In the genomic region with DNA sequence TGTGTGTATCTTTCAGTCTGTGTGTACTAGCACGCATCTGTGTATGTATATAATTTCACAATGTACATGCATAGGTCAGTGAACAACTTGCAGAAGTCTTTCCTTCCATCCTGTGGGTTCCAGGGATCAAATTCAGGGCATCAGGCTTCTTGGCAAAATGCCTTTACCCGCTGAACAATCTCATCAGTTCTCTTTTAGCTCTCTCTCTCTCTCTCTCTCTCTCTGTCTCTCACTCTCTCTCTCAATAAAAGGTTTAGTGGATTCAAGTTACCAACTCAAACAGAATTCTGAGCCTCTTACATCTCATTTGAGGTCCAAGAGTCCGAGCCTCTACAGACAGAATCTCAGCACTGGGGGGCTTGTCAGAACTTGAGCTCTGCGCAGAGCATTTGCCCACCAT, we compare ENCODE assay signal across 9 mouse cellular contexts.
DNase-seq lines count a peak whose midpoint lies in the region; ATAC-seq and TF ChIP-seq lines count a peak whose summit lies in the region.
"Had no signal": no experiment of that assay in that cellular context is flagged by ENCODE, and none has a peak within 500 bp of the region (broad histone marks: within the 10 kb centered on the region; RNA-seq: fewer than 3 reads in every experiment).

No protein-coding gene starts in this region.

- WGBS in kidney, adult 2 months = 78% methylated on average over 4 of the region's 4 CpGs
- 70% methylated on average over 4 of the region's 4 CpGs for WGBS in embryonic facial prominence, embryonic 10.5 days
- 57% methylated on average over 4 of the region's 4 CpGs for WGBS in hindbrain, embryonic 11.5 days

- 0 out of 2 replicates have a peak, but pooled peaks cover 5% of the 10 kb centered on the region for H3K9me3 ChIP-seq in embryonic facial prominence, embryonic 10.5 days
- no peaks in the 10 kb centered on the region for H3K9me3 ChIP-seq in hindbrain, embryonic 11.5 days (ENCODE audit: control insufficient read depth, low read length)
- H3K9me3 ChIP-seq: liver, embryonic 15.5 days had no signal

- TF ChIP-seq POLR2A in kidney, adult 2 months (IDR thresholded peaks at IDR 0.05; ENCODE audit: low read depth, low read length) = no peak
- no peak for TF ChIP-seq POLR2A in myocyte (IDR thresholded peaks at IDR 0.05; ENCODE audit: insufficient read length, low read depth)

- DNase-seq in kidney, adult 2 months = no peak
- no peak for DNase-seq in kidney, adult 11 months
- DNase-seq in embryonic facial prominence, embryonic 10.5 days (ENCODE audit: low spot score) = no peak
- DNase-seq in hindbrain, embryonic 11.5 days (ENCODE audit: low spot score) = no peak
- no peak for DNase-seq in urinary bladder, adult 18-20 months (ENCODE audit: low spot score in 2 of 2)
- DNase-seq in layer of hippocampus, adult 2 months (ENCODE audit: low spot score in 2 of 2) = no peak
- DNase-seq in layer of hippocampus, adult 11-12 months (ENCODE audit: low spot score) = no peak

- no peak for TF ChIP-seq CTCF in kidney, adult 2 months (conservative IDR thresholded peaks at IDR 0.05; ENCODE audit: insufficient read depth, insufficient read length, low read depth, low read length)
- TF ChIP-seq CTCF in layer of hippocampus, adult 2 months (conservative IDR thresholded peaks at IDR 0.05) = no peak

- no peaks in the 10 kb centered on the region for H3K79me2 ChIP-seq in myocyte (ENCODE audit: control insufficient read depth, insufficient read depth)

- H3K4me3 ChIP-seq in kidney, adult 2 months (ENCODE audit: insufficient read depth, low read depth, low read length) = no peak overlapping the region
- no peak overlapping the region for H3K4me3 ChIP-seq in embryonic facial prominence, embryonic 10.5 days
- H3K4me3 ChIP-seq in hindbrain, embryonic 11.5 days (ENCODE audit: low read depth, low read length) = no peak overlapping the region
- H3K4me3 ChIP-seq in myocyte = no peak overlapping the region
- H3K4me3 ChIP-seq in layer of hippocampus, adult 2 months = no peak overlapping the region
- H3K4me3 ChIP-seq: liver, embryonic 15.5 days had no signal

- H3ac ChIP-seq in myocyte (ENCODE audit: control insufficient read depth, insufficient read length) = no peak overlapping the region

- H3K4me2 ChIP-seq in hindbrain, embryonic 11.5 days (replicated peaks; ENCODE audit: low read depth, low read length) = no peak overlapping the region
- peak overlapping the region; percentile 52 for H3K4me2 ChIP-seq in myocyte (ENCODE audit: low read depth)
- H3K4me2 ChIP-seq: liver, embryonic 15.5 days had no signal

- peak overlapping the region; percentile 53; the same call in 1 of the 2 replicates for H3K27ac ChIP-seq in kidney, adult 2 months (ENCODE audit: insufficient read depth, low read depth, low read length)
- H3K27ac ChIP-seq in embryonic facial prominence, embryonic 10.5 days (replicated peaks) = peak overlapping the region; percentile 84
- H3K27ac ChIP-seq in hindbrain, embryonic 11.5 days (ENCODE audit: low read depth, low read length) = peak overlapping the region; percentile 67; the same call in 1 of the 2 replicates
- H3K27ac ChIP-seq in layer of hippocampus, adult 2 months = no peak overlapping the region
- H3K27ac ChIP-seq: liver, embryonic 15.5 days had no signal

- H3K27me3 ChIP-seq in kidney, adult 2 months (replicated peaks; ENCODE audit: control insufficient read depth, insufficient read depth, low read length) = no peaks in the 10 kb centered on the region
- no peaks in the 10 kb centered on the region for H3K27me3 ChIP-seq in embryonic facial prominence, embryonic 10.5 days (replicated peaks; ENCODE audit: low read depth, poor library complexity, severe bottlenecking)
- no peaks in the 10 kb centered on the region for H3K27me3 ChIP-seq in hindbrain, embryonic 11.5 days (ENCODE audit: control insufficient read depth, insufficient read depth, low read length)
- no peaks in the 10 kb centered on the region for H3K27me3 ChIP-seq in myocyte (ENCODE audit: control insufficient read depth, insufficient read depth, insufficient read length)
- H3K27me3 ChIP-seq: liver, embryonic 15.5 days had no signal

- ATAC-seq in hindbrain, embryonic 11.5 days (ENCODE audit: low FRiP score) = no peak

- H3K36me3 ChIP-seq in kidney, adult 2 months (ENCODE audit: control insufficient read depth, insufficient read depth, low read length) = no peaks in the 10 kb centered on the region
- H3K36me3 ChIP-seq in embryonic facial prominence, embryonic 10.5 days (replicated peaks) = no peaks in the 10 kb centered on the region
- H3K36me3 ChIP-seq in hindbrain, embryonic 11.5 days (ENCODE audit: control insufficient read depth, insufficient read depth, low read length) = no peaks in the 10 kb centered on the region
- H3K36me3 ChIP-seq in myocyte (ENCODE audit: control insufficient read depth, insufficient read depth) = no peaks in the 10 kb centered on the region
- H3K36me3 ChIP-seq: liver, embryonic 15.5 days had no signal

- no peak overlapping the region for H3K9ac ChIP-seq in hindbrain, embryonic 11.5 days (ENCODE audit: low read depth, low read length)
- H3K9ac ChIP-seq: liver, embryonic 15.5 days had no signal

- H3K4me1 ChIP-seq in kidney, adult 2 months (ENCODE audit: control insufficient read depth, insufficient read depth, low read length) = no peaks in the 10 kb centered on the region
- peaks cover 42% of the 10 kb centered on the region for H3K4me1 ChIP-seq in embryonic facial prominence, embryonic 10.5 days
- H3K4me1 ChIP-seq in hindbrain, embryonic 11.5 days (replicated peaks; ENCODE audit: control insufficient read depth, insufficient read depth, low read length) = peaks cover 11% of the 10 kb centered on the region
- H3K4me1 ChIP-seq: liver, embryonic 15.5 days had no signal

TF ChIP-seq in myocyte, 11 proteins besides CTCF, POLR2A, EP300 and RAD21:
- TF ChIP-seq POLR2AphosphoS2 (IDR thresholded peaks at IDR 0.05; ENCODE audit: insufficient read length, low read depth) (no peak), REST (IDR thresholded peaks at IDR 0.05; ENCODE audit: insufficient read depth, insufficient read length) (no peak), TCF3 (IDR thresholded peaks at IDR 0.05; ENCODE audit: insufficient read length, low read depth) (no peak), E2F4 (IDR thresholded peaks at IDR 0.05; ENCODE audit: insufficient read depth) (no peak), TCF12 (IDR thresholded peaks at IDR 0.05; ENCODE audit: insufficient read depth, poor library complexity, severe bottlenecking) (no peak), SRF (IDR thresholded peaks at IDR 0.05; ENCODE audit: control insufficient read depth, insufficient read length, low read depth) (no peak), CEBPB (IDR thresholded peaks at IDR 0.05; ENCODE audit: insufficient read depth, poor library complexity, severe bottlenecking) (no peak), MAX (IDR thresholded peaks at IDR 0.05; ENCODE audit: low read depth) (no peak), USF1 (IDR thresholded peaks at IDR 0.05; ENCODE audit: low read depth) (no peak), MYOG (IDR thresholded peaks at IDR 0.05; ENCODE audit: control insufficient read depth in 1 of 3, insufficient read depth in 1 of 3, insufficient read length in 2 of 3, low read depth in 2 of 3) (no peak), MYOD1 (IDR thresholded peaks at IDR 0.05; ENCODE audit: control insufficient read depth in 1 of 3, insufficient read length in 2 of 3, low read depth in 2 of 3) (no peak)
